Mouse (Mus musculus) MEL (cell line): ENCODE results near the gene Stmn1.

ENCODE experiments used
- CTCF ChIP-seq, 3 experiments: IDR thresholded peaks in 2 of 3; conservative IDR thresholded peaks in 1 of 3; 2 replicates each; pipeline ENCODE4 v1.5.1; 2011 to 2012; ENCODE audit warnings: low read length in 3 of 3, low read depth in 2 of 3, mild to moderate bottlenecking in 2 of 3, improper control_type of control experiment in 1 of 3, inconsistent platforms in 1 of 3, mixed read lengths in 1 of 3, moderate library complexity in 1 of 3; ENCODE audit not compliant: control insufficient read depth in 1 of 3, insufficient read depth in 1 of 3, poor library complexity in 1 of 3, severe bottlenecking in 1 of 3
- E2F4 ChIP-seq: IDR thresholded peaks from 2 replicates; pipeline ENCODE4 v1.6.1; 2011; ENCODE audit warnings: low read depth, low read length, improper control_type of control experiment, borderline replicate concordance
- EP300 ChIP-seq, 2 experiments: IDR thresholded peaks; 2 replicates each; pipeline ENCODE4 v1.6.1; 2011; ENCODE audit warnings: improper control_type of control experiment in 2 of 2, low read length in 2 of 2, low read depth in 1 of 2, mild to moderate bottlenecking in 1 of 2
- MAFK ChIP-seq: IDR thresholded peaks from 2 replicates; pipeline ENCODE4 v1.6.1; 2011; ENCODE audit warnings: low read depth, mild to moderate bottlenecking, low read length, improper control_type of control experiment, borderline replicate concordance
- MXI1 ChIP-seq: IDR thresholded peaks from 2 replicates; pipeline ENCODE4 v1.6.1; 2011; ENCODE audit warnings: mild to moderate bottlenecking, low read depth, low read length, improper control_type of control experiment
- POLR2A ChIP-seq, 2 experiments: IDR thresholded peaks; 2 replicates each; pipeline ENCODE4 v1.6.1; 2011 to 2012; ENCODE audit warnings: low read length in 2 of 2, mild to moderate bottlenecking in 2 of 2, control low read depth in 1 of 2, improper control_type of control experiment in 1 of 2, low read depth in 1 of 2, moderate library complexity in 1 of 2; ENCODE audit not compliant: control insufficient read depth in 1 of 2, insufficient read depth in 1 of 2, poor library complexity in 1 of 2
- UBTF ChIP-seq: IDR thresholded peaks from 2 replicates; pipeline ENCODE4 v1.6.1; 2012; ENCODE audit warnings: low read depth, mild to moderate bottlenecking, inconsistent platforms, low read length, improper control_type of control experiment, moderate library complexity, borderline replicate concordance; ENCODE audit not compliant: insufficient read depth

DNA sequence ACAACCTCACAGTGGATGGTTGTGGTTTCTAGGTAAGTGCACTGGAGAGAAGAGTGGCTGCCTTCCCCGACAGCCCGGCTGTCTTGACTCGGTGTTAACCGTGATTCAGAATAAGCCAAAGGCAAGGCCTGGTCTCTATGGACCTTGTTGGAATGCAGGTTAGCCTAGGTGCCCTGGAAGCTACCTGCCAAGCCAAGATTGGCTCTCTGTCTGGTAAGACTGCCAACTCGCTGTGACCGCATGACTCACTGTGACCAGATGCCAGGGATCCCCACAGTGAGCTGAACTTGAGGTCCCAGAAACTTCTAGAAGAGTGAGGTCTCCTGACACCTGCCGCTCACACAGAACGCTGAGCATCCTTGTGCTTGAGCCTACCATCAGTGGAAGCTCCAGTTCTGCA is 8.8 kb downstream of the Stmn1 start:
- TF ChIP-seq MAFK (no peak), MXI1 (no peak), POLR2A (IDR thresholded peaks at IDR 0.05; ENCODE audit: control insufficient read depth in 1 of 2, insufficient read depth in 1 of 2, low read depth in 1 of 2, low read length in 2 of 2, poor library complexity in 1 of 2) (no peak), UBTF (no peak), CTCF (IDR thresholded peaks at IDR 0.05 in 2 of 3, conservative IDR thresholded peaks at IDR 0.05 in 1 of 3; ENCODE audit: control insufficient read depth in 1 of 3, insufficient read depth in 1 of 3, low read depth in 2 of 3, low read length in 3 of 3, poor library complexity in 1 of 3, severe bottlenecking in 1 of 3) (no peak), EP300 (IDR thresholded peaks at IDR 0.05; ENCODE audit: low read depth in 1 of 2, low read length in 2 of 2) (no peak), E2F4 (no peak)
